Mouse (Mus musculus) forebrain, postnatal 0 days (tissue): Measurements from ENCODE around the gene Copb1. TPM values are rescaled to one million over a fixed set of nuclear protein-coding genes. Genes with fewer than 3 reads are reported as not detected.
A peak's percentile ranks its signal among the peaks of the same experiment; 100 is the strongest.

ENCODE experiments used
- ATAC-seq: fragments of 200-750 bp; cut with Nextera tagmentation; 2 replicates; pipeline ENCODE4 v1.8.0; 2017; ENCODE audit warnings: mild to moderate bottlenecking, moderate library complexity
- DNase-seq: peaks from one replicate; pipeline ENCODE4 v3.0.0-alpha.2; 2015
- H3K27ac ChIP-seq: fragments of 300-500 bp; sonication (generic); 2 replicates; pipeline ENCODE4 v1.5.1; 2014; ENCODE audit warnings: low read depth, mild to moderate bottlenecking, antibody characterized with exemption, low read length, moderate library complexity, mixed read lengths
- H3K27me3 ChIP-seq: fragments of 300-500 bp; sonication (generic); 2 replicates; pipeline ENCODE4 v1.6.1; 2014; ENCODE audit warnings: mild to moderate bottlenecking, low read length, mixed read lengths; ENCODE audit not compliant: insufficient read depth
- H3K36me3 ChIP-seq: fragments of 300-500 bp; sonication (generic); 2 replicates; pipeline ENCODE4 v1.6.1; 2014; ENCODE audit warnings: mild to moderate bottlenecking, moderate library complexity; ENCODE audit not compliant: insufficient read depth
- H3K4me1 ChIP-seq: fragments of 300-500 bp; sonication (generic); 2 replicates; pipeline ENCODE4 v1.6.1; 2014; ENCODE audit warnings: antibody characterized with exemption; ENCODE audit not compliant: insufficient read depth
- H3K4me2 ChIP-seq: fragments of 300-500 bp; sonication (generic); 2 replicates; pipeline ENCODE4 v1.6.1; 2014; ENCODE audit warnings: low read depth, mild to moderate bottlenecking, moderate library complexity
- H3K4me3 ChIP-seq: fragments of 300-500 bp; sonication (generic); 2 replicates; pipeline ENCODE4 v1.5.1; 2014; ENCODE audit warnings: low read depth, low read length, mixed read lengths
- H3K9ac ChIP-seq: fragments of 300-500 bp; sonication (generic); 2 replicates; pipeline ENCODE4 v1.6.1; 2014; ENCODE audit warnings: mild to moderate bottlenecking
- H3K9me3 ChIP-seq: fragments of 300-500 bp; sonication (generic); 2 replicates; pipeline ENCODE4 v1.6.1; 2016; ENCODE audit warnings: low read length
- CTCF ChIP-seq: sonication (generic); IDR thresholded peaks from 2 replicates; pipeline ENCODE4 v1.5.1; 2016; ENCODE audit warnings: antibody characterized with exemption, control low read depth, low read depth
- WGBS: fragments of 180-500 bp; shearing (Covaris S2); extraction: QIAGEN DNeasy Blood & Tissue Kit; methylation state at CpG from one replicate; pipeline ENCODE4 v1.1.7; 2014; 5-methylcytosine and 5-hydroxymethylcytosine counted together
- polyA plus RNA-seq: library from polyadenylated mRNA; unstranded; fragments of >200 nt; fragmentation: Nextera tagmentation; extraction: Ambion mirVana; gene quantifications from 2 replicates; pipeline ENCODE4 v1.2.1, GENCODE M21; 2015
- total RNA-seq: library from RNA; depleted of rRNA; stranded (reverse); fragments of >200 nt; gene quantifications from 2 replicates; pipeline ENCODE4 v1.2.3, GENCODE M21; 2014; rRNA removed

Copb1 gene
- 68.2 and 70.2 TPM in 2 replicates for total RNA-seq
- 65.0 and 67.3 TPM in 2 replicates for polyA plus RNA-seq

DNA sequence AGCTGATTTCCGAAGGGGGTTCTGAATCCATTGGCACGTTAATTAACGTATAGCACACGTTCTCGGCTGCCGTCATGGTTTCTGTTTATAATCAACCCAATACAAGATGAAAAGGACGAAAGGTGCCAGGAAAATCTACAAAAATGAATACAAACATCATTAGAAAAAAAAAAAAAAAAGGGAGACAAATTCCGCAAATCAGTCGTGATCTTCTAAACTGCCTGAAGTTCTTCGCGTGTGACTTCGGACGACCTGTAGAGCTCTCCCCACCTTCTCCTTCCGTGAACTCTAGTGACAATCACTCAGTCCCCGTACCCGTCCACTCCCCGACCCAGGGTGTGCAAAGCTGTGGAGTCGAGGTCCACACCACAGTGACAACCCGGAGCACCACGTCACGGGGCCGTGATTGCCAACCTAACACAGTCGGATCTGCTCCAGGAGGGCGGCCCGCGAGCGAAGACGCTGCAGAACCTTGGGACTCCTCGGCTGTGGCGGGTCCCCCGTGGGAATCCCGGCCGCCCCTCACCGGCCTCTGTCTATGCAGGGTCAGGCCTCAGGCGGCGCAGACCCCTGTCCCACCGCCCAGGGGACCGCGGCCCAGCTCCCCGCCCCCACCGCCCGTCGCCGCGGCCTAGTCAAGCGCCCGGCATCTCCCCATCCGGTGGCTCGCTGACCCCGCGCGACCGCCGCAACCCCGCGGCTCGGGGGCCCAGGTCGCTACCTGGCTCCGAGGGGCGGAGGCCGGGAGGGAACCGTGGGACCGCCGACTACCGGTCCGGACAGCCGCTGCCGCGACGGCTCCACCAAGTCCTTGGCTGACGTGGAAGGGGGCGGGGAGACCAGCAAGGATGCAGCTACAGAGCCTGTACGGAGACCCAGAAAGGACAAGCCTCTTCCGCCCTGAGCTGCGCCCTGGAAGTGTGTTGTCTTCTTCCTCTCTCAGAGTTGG is at the start of gene Copb1:
TSS of gene Copb1 (minus strand) at position 827 of the 949 bp plus-strand sequence.
- H3K9me3 ChIP-seq: no peaks in the 10 kb centered on the region
- H3K9ac ChIP-seq: peak within 1 kb of the TSS; percentile 92
- TF ChIP-seq CTCF: no peak
- ATAC-seq: peak; percentile 100
- peaks cover 16% of the 10 kb centered on the region for H3K36me3 ChIP-seq
- peak; percentile 88 for DNase-seq
- H3K27ac ChIP-seq: peak within 1 kb of the TSS; percentile 74
- H3K27me3 ChIP-seq: no peaks in the 10 kb centered on the region
- no peaks in the 10 kb centered on the region for H3K4me1 ChIP-seq
- H3K4me3 ChIP-seq: peak within 1 kb of the TSS; percentile 97
- peak within 1 kb of the TSS; percentile 57 for H3K4me2 ChIP-seq
- WGBS: 4% methylated on average over 69 of the region's 75 CpGs

- Histone ChIP-seq H3K4me2 (no peak overlapping the region), H3K27me3 (no peaks in the 10 kb centered on the region), H3K27ac (no peak overlapping the region), H3K9me3 (no peaks in the 10 kb centered on the region), H3K9ac (no peak overlapping the region), H3K4me1 (no peaks in the 10 kb centered on the region), H3K4me3 (no peak overlapping the region), H3K36me3 (no peaks in the 10 kb centered on the region)
- 66% methylated on average over 4 of the region's 4 CpGs for WGBS
- ATAC-seq: no peak
- no peak for DNase-seq
- TF ChIP-seq CTCF: no peak
Measured at GRCm38 (mm10) chr7:114301293-114301782, 46.8 kb upstream of the Copb1 start.

GRCm38 (mm10) chr7:114300782-114301181 is 46.3 kb upstream of the Copb1 start:
- Histone ChIP-seq H3K27ac (no peak overlapping the region), H3K9ac (no peak overlapping the region), H3K4me1 (no peaks in the 10 kb centered on the region), H3K4me2 (no peak overlapping the region), H3K4me3 (no peak overlapping the region), H3K36me3 (no peaks in the 10 kb centered on the region), H3K27me3 (no peaks in the 10 kb centered on the region), H3K9me3 (no peaks in the 10 kb centered on the region)
- 91% methylated on average over 2 of the region's 2 CpGs for WGBS
- no peak for DNase-seq
- no peak for ATAC-seq
- no peak for TF ChIP-seq CTCF

- Histone ChIP-seq H3K9ac (no peak overlapping the region), H3K9me3 (no peaks in the 10 kb centered on the region), H3K36me3 (no peaks in the 10 kb centered on the region), H3K27me3 (no peaks in the 10 kb centered on the region), H3K4me3 (no peak overlapping the region), H3K4me2 (no peak overlapping the region), H3K4me1 (no peaks in the 10 kb centered on the region), H3K27ac (no peak overlapping the region)
- 66% methylated on average over 4 of the region's 4 CpGs for WGBS
- ATAC-seq (no peak), DNase-seq (no peak)
- no peak for TF ChIP-seq CTCF
Measured at GRCm38 (mm10) chr7:114299247-114299646, 44.7 kb upstream of the Copb1 start.

DNA sequence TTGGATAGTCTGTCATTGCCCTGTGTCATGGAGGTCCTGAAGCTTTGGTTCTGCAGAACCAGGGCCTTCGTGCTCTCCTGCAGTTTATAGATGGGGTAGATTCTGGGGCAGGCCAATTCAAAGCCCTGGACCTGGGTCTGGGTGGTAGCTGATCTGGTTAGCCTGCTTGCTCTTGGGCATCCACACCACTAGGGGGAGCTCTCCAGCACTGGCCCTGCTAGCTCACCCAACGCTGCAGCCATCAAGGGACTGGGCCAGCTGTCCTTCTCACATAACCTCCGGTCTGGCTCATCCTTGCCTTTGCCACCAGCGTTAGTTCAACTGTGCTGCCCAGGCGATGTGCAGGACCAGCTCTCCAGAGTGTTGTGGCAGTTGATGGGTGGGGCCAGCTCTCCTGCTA is 40.2 kb upstream of the Copb1 start:
- DNase-seq: no peak

GRCm38 (mm10) chr7:114293903-114294302 is 39.4 kb upstream of the Copb1 start:
- no peak overlapping the region for H3K4me2 ChIP-seq
- ATAC-seq (no peak), DNase-seq (no peak)
- H3K27me3 ChIP-seq: no peaks in the 10 kb centered on the region
- no peak for TF ChIP-seq CTCF
- H3K36me3 ChIP-seq: no peaks in the 10 kb centered on the region
- no peak overlapping the region for H3K4me3 ChIP-seq
- H3K4me1 ChIP-seq: no peaks in the 10 kb centered on the region
- 80% methylated on average over 5 of the region's 5 CpGs for WGBS
- no peak overlapping the region for H3K9ac ChIP-seq
- H3K9me3 ChIP-seq: no peaks in the 10 kb centered on the region
- no peak overlapping the region for H3K27ac ChIP-seq

More for the DNA sequence above, 40.2 kb upstream of the Copb1 start:
- no peak for ATAC-seq
- no peak overlapping the region for H3K9ac ChIP-seq
- WGBS: 80% methylated on average over 5 of the region's 5 CpGs
- TF ChIP-seq CTCF: peak; percentile 31; the same call in 1 of the 2 replicates
- no peaks in the 10 kb centered on the region for H3K27me3 ChIP-seq
- H3K27ac ChIP-seq: no peak overlapping the region
- H3K4me2 ChIP-seq: no peak overlapping the region
- H3K4me1 ChIP-seq: no peaks in the 10 kb centered on the region
- H3K36me3 ChIP-seq: no peaks in the 10 kb centered on the region
- no peaks in the 10 kb centered on the region for H3K9me3 ChIP-seq
- no peak overlapping the region for H3K4me3 ChIP-seq

GRCm38 (mm10) chr7:114292501-114292971 is 38.0 kb upstream of the Copb1 start:
- 0 out of 2 replicates have a peak overlapping the region, but pooled peaks have one; percentile 5 for H3K4me3 ChIP-seq
- no peaks in the 10 kb centered on the region for H3K36me3 ChIP-seq
- WGBS: 9% methylated on average over 12 of the region's 12 CpGs
- no peak for TF ChIP-seq CTCF
- peak; percentile 28 for DNase-seq
- H3K9me3 ChIP-seq: no peaks in the 10 kb centered on the region
- peak overlapping the region; percentile 32 for H3K4me2 ChIP-seq
- H3K27me3 ChIP-seq: no peaks in the 10 kb centered on the region
- ATAC-seq: peak; percentile 61
- H3K9ac ChIP-seq: no peak overlapping the region
- no peak overlapping the region; the same call in 1 of the 2 replicates for H3K27ac ChIP-seq
- no peaks in the 10 kb centered on the region for H3K4me1 ChIP-seq
